Mouse (Mus musculus) brain, embryonic 14.5 days (tissue): ENCODE data around the gene Pemt. TPM values are rescaled to one million over a fixed set of nuclear protein-coding genes. Genes with fewer than 3 reads are reported as not detected.

Source experiments
- DNase-seq: peaks from one replicate; pipeline ENCODE4 v3.0.0-alpha.2; 2011; ENCODE audit warnings: low read depth
- CTCF ChIP-seq: fragments of 200-500 bp; IDR thresholded peaks from 2 replicates; pipeline ENCODE4 v1.5.1; 2012; ENCODE audit warnings: inconsistent platforms, mild to moderate bottlenecking, moderate library complexity, borderline replicate concordance; ENCODE audit not compliant: insufficient read depth, insufficient read length; ENCODE audit errors: extremely low read depth
- POLR2A ChIP-seq: fragments of 200-500 bp; IDR thresholded peaks from 2 replicates; pipeline ENCODE4 v1.6.1; 2012; ENCODE audit warnings: mild to moderate bottlenecking, inconsistent platforms, borderline replicate concordance; ENCODE audit not compliant: poor library complexity, insufficient read depth, insufficient read length, severe bottlenecking; ENCODE audit errors: extremely low read depth
- polyA plus RNA-seq: library from polyadenylated mRNA; depleted of rRNA; stranded (reverse); fragments of >200 nt; gene quantifications from 2 replicates; pipeline ENCODE4 v1.2.3, GENCODE M21; 2012; rRNA removed

The Pemt gene
- polyA plus RNA-seq, 1 experiment: 5.9 TPM

- TF ChIP-seq CTCF (no peak), POLR2A (no peak)
- DNase-seq: no peak
These were observed 104.9 kb downstream of the Pemt start for GRCm38 (mm10) chr11:59941391-59941790.

- no peak for TF ChIP-seq CTCF
- no peak for TF ChIP-seq POLR2A
- DNase-seq: no peak
These were observed 105.6 kb downstream of the Pemt start for GRCm38 (mm10) chr11:59940645-59941044.

- no peak for DNase-seq
- no peak for TF ChIP-seq CTCF
- TF ChIP-seq POLR2A: no peak
These were observed 106.5 kb downstream of the Pemt start for GRCm38 (mm10) chr11:59939821-59940220.

- no peak for DNase-seq
- TF ChIP-seq CTCF (no peak), POLR2A (no peak)
These were observed 108.7 kb downstream of the Pemt start for GRCm38 (mm10) chr11:59937615-59938014.

GRCm38 (mm10) chr11:59937023-59937422 is 109.3 kb downstream of the Pemt start:
- TF ChIP-seq CTCF (no peak), POLR2A (no peak)

GRCm38 (mm10) chr11:59933943-59934342 is 112.3 kb downstream of the Pemt start:
- TF ChIP-seq POLR2A (no peak), CTCF (no peak)

More at GRCm38 (mm10) chr11:59937023-59937422, 109.3 kb downstream of the Pemt start:
- no peak for DNase-seq

GRCm38 (mm10) chr11:59932560-59933337 is 113.5 kb downstream of the Pemt start:
- TF ChIP-seq CTCF (no peak), POLR2A (no peak)
- no peak for DNase-seq

More at GRCm38 (mm10) chr11:59933943-59934342, 112.3 kb downstream of the Pemt start:
- peak; percentile 53 for DNase-seq

GRCm38 (mm10) chr11:59930031-59930430 is 116.3 kb downstream of the Pemt start:
- no peak for DNase-seq
- TF ChIP-seq POLR2A: no peak
- no peak for TF ChIP-seq CTCF

- DNase-seq: no peak
- no peak for TF ChIP-seq CTCF
- TF ChIP-seq POLR2A: no peak
These were observed 125.0 kb downstream of the Pemt start for GRCm38 (mm10) chr11:59921265-59921664.

Other genes starting within 250 kb of the Pemt start
- 46.1 and 58.8 TPM in 2 replicates for gene Flcn, start 236.5 kb downstream of the Pemt start, polyA plus RNA-seq
- 57.5 and 63.4 TPM in 2 replicates for gene Nt5m, start 207.0 kb downstream of the Pemt start, polyA plus RNA-seq
- 57.3 and 75.3 TPM in 2 replicates for gene Cops3, start 206.7 kb downstream of the Pemt start, polyA plus RNA-seq
- gene Med9, start 98.3 kb downstream of the Pemt start, polyA plus RNA-seq: 21.9 and 24.8 TPM in 2 replicates
- gene Rasd1, start 81.5 kb downstream of the Pemt start, polyA plus RNA-seq: 0.58 and 0.63 TPM in 2 replicates
- 65.8 and 78.4 TPM in 2 replicates for gene Rai1, start 58.5 kb upstream of the Pemt start, polyA plus RNA-seq
- 71.9 and 78.9 TPM in 2 replicates for gene Srebf1, start 176.1 kb upstream of the Pemt start, polyA plus RNA-seq